Mouse (Mus musculus) heart, adult 18-20 months (tissue): ENCODE results near the gene Tspan4. TPM values are rescaled to one million over a fixed set of nuclear protein-coding genes. Genes with fewer than 3 reads are reported as not detected.
A peak's percentile ranks its signal among the peaks of the same experiment; 100 is the strongest.

Source experiments
- DNase-seq, 2 experiments: peaks; one replicate each; pipeline ENCODE4 v3.0.0; 2021 to 2022; ENCODE audit warnings: mixed read lengths in 1 of 2
- long read RNA-seq, 2 experiments: library from polyadenylated mRNA; stranded (forward); transcript quantifications; one replicate each; pipeline ENCODE4 v2.0.0; 2021
- total RNA-seq, 2 experiments: library from RNA; stranded (reverse); gene quantifications; 2 replicates each; pipeline ENCODE4 v1.2.3; 2021

Tspan4 gene
- total RNA-seq = 10 to 100 TPM; 18.9 to 22.9 TPM
- long read RNA-seq, experiment 1, transcript Tspan4-201 (8 exons, 1,466 nt) = major isoform, 10 of 20 reads
- long read RNA-seq, experiment 1, transcript Tspan4-202 (8 exons, 1,281 nt) = minor isoform, 9 of 20 reads
- long read RNA-seq, experiment 1, partial matches to known transcripts = 0 of 20 reads
- long read RNA-seq, experiment 1, other reads (novel, unspliced or antisense) = 1 of 20 reads
- long read RNA-seq, experiment 2, transcript Tspan4-202 (8 exons, 1,281 nt) = minor isoform, 9 of 22 reads
- long read RNA-seq, experiment 2, transcript Tspan4-201 (8 exons, 1,466 nt) = major isoform, 10 of 22 reads
- long read RNA-seq, experiment 2, partial matches to known transcripts = 0 of 22 reads
- long read RNA-seq, experiment 2, other reads (novel, unspliced or antisense) = 3 of 22 reads

DNA sequence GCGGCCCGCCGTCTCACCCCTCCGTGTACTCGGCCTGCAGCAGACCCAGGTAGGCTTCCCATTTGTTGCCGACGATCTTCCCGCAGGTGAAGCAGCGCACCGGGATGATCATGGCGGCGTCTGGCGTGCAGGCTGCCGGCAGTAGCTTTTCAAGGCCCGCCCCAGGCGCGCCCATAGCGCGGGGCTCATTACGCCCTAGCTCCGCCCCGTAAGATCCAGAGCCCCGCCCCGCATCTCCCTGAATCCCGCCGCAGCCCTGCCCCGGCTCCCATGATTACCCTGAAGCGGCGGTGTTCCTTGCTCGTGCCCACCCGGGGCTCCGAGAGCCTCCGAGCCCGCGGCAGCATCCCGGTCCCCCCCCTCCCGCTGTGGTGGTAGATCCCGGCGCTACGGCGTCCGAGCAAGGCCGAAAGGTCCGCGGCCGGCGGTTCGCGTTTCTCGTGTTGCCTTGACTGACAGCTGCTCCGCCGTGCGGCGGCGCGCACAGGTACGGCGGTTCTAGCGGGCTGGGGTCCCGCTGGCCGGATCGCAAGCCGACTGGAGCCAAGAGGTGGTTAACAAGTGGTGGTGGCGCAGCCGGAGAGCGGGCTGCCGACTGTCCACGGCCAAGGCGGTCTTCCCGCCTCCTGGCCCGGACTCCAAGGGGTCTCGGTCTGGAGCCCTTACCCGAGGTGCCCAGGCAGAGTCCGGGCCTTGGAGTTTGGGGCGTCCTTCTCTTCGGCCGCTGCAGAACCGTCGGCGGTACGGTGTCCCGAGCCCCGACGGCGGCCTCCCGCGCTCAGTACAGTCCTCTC lies at the start of gene Tspan4, which contains the start of gene Polr2l:
Gene Tspan4, plus strand, starts transcription at position 230 of the 794 bp plus-strand sequence.
Gene Polr2l, minus strand, starts transcription at position 122 of the 794 bp plus-strand sequence.
- DNase-seq = peak; percentile 88 to 91

DNA sequence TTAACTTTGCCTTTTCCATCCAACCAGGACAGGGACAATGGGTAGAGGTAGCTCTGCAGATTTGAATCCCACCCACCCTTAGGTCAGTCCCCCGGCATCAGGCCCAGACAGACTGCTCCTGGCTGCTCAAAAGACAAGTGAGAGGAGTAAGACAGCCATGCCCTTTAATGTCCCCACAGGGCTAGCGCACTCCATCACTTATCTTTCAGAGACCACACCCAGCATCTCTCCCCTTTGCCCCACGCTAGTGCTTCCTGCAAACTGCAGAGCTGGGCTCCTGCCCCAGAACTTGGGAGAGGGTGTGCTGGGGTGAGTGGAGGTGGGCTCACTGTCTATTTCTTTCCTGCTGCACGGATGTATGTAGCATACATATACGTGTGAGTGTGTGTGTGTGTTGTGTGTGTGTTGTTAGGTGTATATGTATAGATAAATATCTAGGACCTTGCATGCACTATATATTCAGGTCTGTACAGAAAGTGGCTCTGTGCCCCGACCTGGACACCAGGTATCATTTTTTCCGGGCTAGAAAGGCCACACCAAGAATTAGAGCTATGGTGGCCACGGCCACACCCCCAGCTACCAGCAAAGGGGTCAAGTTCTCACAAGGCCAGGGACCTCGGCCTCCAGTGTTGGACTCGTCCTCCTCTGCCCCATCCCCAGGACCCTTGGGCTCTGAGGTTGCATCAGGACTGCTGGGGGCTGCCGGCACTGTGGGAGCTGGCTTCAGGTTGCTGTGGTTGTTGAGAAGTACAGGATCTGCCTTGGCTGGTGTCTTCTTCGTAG lies 47.9 kb upstream of the Tspan4 start:
- no peak for DNase-seq

DNA sequence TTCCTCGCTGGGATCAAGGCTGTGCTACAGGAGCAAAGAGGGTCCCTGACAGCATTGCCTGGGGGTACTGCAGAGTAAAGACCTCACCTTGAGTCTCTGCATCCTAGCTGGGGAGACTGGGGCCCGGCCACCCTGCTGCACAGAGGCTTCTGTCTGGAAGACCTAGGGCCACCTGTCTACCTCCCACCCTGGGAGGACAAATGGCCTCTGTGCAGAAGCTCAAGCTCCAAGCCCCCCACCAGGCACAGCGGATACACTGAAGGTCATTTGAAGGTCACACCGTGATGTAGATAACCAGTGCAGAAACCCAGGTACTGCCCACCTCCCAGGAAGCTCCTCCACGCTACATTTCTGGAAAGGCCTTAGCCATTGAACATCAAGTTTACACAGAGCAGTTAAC lies 46.3 kb upstream of the Tspan4 start:
- DNase-seq = no peak

DNA sequence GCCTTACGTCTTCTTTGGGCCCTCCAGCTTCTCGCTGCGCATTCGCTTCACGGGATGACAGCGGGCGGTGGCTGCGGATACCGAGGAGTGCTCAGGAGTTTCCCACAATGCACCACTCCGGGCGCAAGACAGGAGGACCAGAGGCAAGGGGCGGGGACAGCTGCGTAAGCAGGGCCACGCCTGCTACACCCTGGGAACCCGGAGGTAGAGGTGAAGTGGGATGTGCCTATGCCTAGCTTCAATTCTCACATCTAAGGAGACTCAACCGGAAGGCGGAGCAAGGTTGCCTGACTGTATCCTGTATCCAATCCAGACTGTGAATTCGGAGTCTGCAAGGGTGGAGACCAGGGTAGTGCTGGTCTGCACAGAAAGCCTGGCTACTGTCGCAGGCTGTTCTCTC lies 45.7 kb upstream of the Tspan4 start, which contains the start of gene Cend1:
Gene Cend1, minus strand, starts transcription at position 182 of the 400 bp plus-strand sequence.
- DNase-seq = peak; percentile 62 to 64

DNA sequence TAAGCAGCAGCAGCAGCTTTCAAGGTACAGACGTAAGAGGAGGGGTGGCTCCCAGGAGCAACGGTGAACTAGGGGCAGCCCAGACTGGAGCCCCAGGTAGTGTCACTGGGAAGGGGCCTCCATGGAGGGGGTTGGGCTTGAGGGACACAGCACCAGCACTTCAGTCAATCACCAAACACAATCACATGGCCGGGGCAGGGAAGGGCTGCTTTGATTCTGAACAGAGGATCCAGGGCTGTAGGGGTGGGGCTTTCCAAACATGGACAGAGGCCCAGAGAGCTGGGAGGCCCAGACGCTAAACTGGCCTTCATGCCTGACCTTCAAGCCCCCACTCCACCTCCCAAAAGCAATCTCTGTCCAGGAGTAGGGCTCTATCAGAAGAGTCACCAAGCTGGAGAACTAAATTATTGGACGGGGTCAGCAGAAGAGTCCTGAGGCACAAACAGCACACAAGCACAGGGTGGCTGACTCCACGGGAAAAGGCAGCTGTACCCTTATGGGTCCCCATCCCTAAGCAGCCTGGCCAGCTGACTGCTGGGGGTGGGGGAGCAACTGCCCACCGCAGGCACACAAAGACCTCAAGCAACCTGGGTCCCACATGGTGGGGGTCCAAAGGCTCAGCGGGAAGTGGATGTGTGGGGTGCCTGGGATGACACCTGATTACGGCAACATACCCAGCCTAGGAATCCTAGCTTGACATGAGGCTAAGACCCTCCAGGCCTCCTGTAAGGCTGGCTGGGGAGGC lies 45.0 kb upstream of the Tspan4 start:
- no peak for DNase-seq

DNA sequence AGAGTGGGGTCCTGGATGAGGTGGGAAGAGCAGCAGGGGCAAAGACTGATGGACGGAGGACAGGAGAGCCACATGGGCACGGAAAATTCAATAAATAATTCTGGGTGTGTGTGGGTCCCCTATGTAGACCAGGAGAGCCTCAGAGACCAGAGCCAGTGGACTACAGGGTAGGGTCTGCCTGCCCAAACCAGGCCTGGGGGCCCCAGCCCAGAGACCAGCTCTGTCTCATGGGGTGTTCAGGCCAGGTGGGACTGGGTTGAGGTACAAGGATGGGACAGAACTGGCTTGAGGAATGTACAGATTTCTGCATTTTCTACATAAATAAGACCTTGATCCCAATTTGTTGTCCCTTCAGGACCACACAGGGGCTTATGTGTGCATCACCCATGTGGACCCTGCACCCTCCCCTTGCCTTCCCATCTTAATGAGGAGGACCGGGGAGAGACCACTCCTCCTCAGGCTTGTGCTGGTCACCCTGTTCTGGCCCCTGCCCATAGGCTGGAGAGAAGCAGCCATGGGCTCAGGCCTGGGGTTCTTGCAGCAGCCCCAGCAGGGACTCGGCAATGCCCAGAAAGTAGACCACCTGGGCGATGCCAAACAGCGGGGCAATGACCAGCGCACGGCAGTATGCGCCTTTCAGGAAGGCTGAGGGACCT lies 44.3 kb upstream of the Tspan4 start:
- no peak for DNase-seq

DNA sequence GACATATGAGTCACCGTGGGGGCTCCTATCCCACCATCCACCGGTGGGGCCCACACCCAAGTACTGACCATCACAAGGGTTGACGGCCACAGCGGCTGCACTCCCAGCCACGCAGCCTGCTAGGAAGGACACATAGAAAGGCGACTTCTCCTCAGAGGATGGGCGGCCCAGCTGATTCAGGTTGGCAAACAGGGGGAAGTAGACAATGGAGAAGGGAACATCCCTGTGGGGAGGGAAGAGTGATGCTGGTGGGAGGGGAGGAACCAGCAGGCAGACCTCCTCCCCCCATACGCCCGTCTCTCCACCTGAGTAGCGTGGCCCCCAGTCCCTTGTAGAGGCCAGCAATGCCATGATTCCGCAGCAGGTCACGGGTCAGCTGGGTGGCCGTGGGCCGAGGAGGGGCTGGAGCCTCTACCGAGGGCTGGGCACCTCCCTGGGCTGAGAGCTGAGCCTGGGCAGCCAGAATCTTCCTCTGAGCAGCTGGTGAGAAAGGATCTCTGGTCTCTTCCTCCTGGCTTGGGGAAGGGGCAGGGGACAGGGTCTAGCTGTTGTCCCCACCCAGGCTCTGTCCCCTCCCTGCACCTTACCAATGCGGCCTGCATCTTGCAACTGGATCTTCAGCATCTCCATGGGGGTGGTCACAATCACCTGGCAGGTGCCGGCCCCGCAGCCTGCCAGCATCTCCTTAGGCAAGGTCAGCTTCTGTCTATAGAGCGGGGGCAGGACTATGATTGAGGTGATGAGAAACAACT lies 43.4 kb upstream of the Tspan4 start:
- no peak for DNase-seq

DNA sequence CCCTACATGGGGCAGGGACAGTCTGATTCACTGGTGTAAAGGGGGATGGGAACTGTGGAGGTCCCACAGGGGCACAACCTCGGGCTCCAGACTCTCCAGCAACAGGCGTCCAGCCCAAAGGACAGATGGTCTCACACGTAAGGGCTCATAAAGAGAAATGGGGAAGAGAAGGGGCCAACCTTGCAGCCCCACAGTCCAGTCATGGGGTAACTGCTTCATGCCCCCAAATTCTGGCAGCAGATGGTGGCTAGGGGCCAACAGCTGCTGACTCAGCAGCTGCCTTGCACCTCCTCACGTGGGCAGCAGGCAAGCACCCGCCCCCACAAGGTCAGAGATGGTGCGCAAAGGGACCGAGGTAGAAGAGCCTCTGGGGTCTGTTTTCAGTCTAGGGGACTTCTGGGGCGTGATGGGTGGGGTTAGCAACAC lies 42.8 kb upstream of the Tspan4 start:
- peak; percentile 64 to 69 for DNase-seq

DNA sequence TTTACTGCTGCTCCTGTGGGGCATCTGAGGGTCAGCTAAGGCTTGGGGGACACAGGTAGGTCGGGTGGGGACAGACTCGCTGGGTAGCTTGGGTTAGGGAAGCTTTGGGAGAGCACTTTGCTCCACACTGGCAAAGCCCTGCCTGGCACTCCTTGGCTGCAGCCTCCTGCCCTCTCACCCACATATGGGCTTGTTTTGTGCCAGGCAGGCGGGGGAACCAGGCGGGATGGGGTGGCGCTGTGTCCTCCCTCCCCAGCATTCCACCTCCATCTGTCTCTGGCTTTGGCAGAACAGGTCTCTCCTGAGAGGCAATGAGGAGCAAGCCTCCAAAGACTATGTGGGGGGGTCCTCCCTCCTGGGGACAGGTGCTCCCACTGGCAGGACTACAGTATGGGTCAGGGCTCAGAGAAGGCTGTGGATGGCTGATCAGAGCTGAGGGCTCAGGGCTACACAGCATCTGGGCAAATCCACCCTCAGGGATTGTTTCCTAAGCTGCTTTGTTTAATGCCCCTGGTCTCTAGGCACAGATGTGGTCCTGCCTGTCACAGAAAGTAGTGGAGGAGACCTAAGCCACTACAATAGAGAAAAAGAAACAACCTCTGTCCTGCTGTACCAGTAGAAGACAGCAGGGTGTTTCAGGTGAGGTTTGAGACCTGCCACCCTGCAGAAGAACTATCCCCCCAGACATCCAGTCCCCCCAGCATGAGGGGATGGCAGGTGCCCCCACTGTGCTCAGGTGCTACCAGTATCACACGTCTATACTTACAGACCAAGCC lies 42.1 kb upstream of the Tspan4 start:
- peak; percentile 73 to 87 for DNase-seq

DNA sequence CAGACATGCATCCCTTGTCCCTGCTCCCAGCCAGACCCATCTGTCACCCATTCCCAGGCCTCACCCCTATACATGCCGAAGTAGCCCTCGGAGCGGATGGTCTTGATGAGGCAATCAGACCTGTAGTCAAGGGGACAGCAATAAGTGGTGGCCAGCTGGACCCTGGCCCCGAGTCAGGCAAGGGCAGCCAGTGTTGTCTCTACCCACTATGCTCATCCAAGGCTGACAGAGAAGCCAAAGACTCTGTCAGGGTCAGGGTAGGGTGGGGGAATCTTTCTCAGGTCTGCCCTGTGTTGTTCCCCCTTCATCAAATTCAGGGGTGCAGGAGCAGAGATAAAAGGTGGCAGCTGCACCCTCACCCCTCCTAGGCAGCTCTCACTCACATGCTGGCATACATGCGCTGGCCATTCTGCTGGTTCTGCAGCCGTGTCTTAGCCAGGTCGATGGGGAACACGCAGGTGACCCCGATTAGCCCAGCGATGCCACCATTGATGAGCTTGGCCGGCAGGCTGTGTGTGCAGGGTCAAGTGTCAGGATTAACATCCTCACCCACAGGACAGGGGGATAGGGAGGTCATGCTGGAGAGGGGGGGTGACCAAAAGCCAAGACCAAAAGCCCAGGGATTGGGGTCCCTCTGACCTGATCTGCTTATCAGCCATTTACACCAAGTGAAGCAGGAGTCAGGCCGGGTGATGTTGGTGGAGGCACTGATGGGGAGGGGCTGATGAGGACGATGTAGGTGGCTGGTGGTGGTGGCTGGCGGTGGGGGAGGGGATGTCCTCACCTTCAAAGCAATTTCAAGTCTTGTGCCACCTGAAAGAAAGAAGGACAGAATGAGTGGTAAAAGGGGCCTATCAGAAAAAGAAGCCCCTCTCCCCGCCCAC lies 41.3 kb upstream of the Tspan4 start:
- DNase-seq = no peak

DNA sequence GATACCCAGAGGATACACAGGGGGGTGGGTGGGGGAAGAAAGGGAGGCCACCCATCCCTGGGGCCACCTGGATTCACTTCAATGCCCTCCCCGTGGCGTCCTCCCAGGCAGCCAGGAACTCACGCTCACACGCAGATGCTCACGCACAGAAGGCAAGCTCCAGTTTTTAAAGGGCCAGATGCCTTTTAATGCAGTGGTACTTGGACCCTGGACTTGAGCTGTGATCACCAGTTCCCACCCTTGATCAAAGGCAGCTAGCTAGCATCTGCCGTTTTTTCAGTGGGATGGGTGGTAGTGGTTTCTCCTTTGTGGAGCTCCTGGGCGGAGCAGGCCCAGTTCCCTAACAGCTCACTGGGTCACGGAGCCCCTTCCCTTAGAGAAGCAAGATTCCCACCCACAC lies 40.6 kb upstream of the Tspan4 start:
- DNase-seq = peak; percentile 64 to 73

DNA sequence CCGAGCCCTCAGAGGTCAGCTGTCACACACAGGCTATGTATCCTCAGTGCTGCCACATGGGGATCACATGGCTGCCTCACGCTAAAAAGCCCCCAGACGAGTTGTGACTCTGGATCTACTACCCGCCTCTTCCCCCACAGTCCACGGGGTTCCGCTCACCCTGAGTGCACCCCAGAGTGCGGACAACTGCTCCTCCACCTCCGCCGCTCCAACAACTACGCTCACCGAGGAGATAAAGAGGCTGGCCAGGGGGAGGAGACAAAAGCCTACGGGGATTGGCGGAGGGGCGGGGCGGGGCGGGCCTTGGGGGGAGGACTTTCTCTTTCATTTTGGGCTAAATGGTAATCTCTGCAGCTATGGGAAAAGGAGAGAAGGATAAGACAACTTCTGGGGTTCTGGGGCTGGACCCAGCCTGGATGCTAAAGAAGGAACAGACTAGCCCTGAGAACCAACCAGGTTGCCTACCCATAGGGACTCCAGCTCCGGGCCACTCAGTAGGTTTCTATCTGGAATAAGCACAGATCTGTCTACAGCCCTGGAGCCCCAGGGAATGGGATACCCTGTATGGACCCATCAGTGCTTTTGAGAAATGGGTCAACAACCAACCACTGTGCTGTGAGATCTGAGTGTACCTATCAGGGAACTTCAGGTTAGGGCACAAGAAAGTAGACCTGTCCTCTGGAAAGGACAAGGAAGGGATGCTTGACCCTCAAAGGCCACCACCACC lies 39.7 kb upstream of the Tspan4 start:
- peak; percentile 80 to 84 for DNase-seq

DNA sequence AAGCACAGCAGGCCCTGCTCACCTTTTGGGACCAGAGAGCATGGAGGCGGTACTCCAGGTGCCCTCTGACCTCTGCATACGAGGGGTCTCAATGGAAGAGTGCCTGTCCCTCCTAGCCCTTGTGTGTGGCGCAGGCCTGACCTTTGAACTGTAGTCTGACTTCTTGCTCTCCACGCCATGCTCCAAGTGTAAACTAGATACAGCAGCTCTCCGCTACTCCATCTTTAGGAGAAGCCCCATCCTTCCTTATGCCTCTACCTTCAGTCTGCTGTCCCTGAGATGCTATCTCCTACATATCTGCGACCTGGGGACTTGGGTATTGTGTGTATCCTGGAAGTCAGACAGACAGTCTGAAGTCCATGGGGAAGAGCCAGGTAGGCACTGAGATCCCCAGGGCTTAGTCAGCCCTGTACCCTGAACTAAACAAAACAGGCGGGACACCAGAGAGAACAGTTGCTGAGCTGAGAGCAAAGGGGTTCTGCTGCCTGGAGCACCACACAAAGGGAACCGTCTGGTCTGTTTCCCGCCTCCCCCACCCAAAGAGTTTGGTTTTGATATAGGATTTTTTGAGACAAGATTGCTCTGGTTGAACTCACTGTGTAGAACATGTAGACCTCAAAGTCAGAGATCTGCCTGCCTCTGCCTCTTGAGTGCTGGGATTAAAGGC lies 39.1 kb upstream of the Tspan4 start:
- DNase-seq = no peak

DNA sequence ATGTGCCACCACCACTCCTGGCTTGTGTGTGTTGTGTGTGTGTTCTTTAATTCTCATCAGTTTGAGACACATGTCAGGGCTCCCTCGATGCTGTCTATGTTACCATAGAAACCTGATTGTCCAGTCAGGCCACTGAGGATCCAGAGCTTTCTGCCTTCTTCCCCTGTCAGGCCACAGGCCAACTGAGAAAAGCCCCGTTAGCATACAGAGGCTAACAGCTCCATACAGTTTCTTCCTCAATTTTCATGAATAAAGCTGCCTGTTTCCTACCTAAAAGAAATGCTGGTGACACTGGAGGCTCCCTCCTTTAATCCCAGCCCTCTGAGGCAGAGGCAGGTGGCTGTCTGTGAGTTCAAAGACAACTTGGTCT lies 38.5 kb upstream of the Tspan4 start:
- no peak for DNase-seq

DNA sequence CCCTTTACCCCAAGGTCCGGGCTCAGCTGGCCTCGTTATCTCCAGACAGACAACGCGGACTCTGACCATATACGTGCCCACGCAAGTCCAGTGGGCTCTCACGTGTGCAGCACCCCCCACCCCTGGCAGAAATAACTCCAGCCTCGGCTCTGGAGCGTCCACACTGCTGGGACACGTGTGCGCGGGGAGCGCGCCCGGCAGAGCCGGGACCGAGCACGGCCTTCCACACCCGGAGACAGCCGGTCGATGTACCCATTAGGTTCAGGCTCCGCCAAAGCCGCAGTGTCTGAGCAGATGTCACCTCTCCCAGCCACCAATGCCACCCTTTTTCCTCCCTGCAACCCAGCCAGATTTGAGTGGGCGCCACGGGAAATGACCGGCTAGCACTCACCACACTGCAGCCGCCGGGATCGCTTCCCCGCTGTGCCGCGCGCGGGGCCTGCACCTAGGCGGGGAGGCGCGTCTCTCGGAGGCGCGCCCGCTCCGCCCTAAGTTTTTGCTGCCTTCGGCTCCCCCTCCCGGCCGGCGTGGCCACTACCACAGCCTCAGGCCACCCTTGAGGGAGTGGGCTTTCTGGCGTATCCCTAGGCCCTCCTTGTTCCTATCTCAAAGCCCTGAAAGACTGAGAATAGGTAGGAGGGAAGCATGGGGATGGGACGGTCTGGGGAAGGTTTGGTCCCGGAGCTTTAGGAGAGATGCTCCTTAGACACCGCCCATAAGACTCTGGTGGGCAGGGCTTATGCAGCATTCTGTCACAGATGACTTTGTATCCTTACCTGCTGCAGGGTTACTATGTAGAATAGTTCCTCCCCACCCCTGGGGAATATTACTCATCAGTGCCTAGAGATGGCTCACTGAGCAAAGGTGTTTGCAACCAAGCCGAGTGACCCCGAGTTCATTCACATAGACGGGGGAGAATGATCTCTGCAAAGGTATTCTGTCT lies 37.6 kb upstream of the Tspan4 start, which contains the start of gene Slc25a22:
Gene Slc25a22, minus strand, starts transcription at position 715 of the 943 bp plus-strand sequence.
- peak; percentile 86 to 91 for DNase-seq
